In the genomic region with DNA sequence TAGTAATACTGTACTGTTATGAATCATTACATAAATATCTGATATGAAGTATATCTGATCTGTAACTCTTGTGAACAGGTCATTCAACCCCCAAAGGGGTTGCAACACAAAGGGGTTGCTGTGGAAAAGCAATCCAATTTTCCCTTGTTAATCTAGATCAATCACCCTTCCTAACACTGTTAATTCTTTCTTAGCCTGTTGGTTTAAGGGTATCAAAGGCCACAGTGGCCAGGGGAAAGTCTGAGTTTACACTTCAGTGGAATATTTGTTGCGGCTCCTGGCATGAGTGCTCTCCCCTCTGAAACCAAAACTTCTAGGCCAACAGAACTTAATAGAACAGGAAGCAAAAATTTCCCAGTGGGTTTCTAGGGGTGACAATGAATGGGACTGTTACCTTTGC, we compare ENCODE assay signal across 28 mouse cellular contexts.
"Had no signal": no experiment of that assay in that cellular context is flagged by ENCODE, and none has a peak within 500 bp of the region (broad histone marks: within the 10 kb centered on the region; RNA-seq: fewer than 3 reads in every experiment).

No protein-coding gene starts in this region.

- H3K4me3 ChIP-seq: embryonic facial prominence, embryonic 10.5 days; embryonic facial prominence, embryonic 12.5 days; embryonic facial prominence, embryonic 13.5 days; embryonic facial prominence, embryonic 15.5 days; erythroblast, embryonic 14.5 days; forebrain, embryonic 10.5 days; forebrain, embryonic 12.5 days; forebrain, embryonic 13.5 days; forebrain, embryonic 15.5 days; gastrocnemius, adult 2 months; heart, adult 2 months had no signal

- H3K9ac ChIP-seq: embryonic facial prominence, embryonic 12.5 days; embryonic facial prominence, embryonic 13.5 days; embryonic facial prominence, embryonic 15.5 days; forebrain, embryonic 12.5 days; forebrain, embryonic 13.5 days; forebrain, embryonic 15.5 days; forebrain, postnatal 0 days had no signal

- DNase-seq: cerebellum, adult 2 months; cerebellum, adult 8-10 months; cerebellum, adult 9-10 months; cerebellum, adult 9-11 months; cerebellum, postnatal 10 days; cerebellum, postnatal 14 days; cerebellum, postnatal 25 days; cerebellum, postnatal 36 days; embryo, embryonic 11 days; forebrain, postnatal 0 days; gastrocnemius, adult 2 months; gastrocnemius, postnatal 10 days; gastrocnemius, postnatal 14 days; gastrocnemius, postnatal 25 days; gastrocnemius, postnatal 36 days; heart, adult 18-20 months; heart, adult 2 months had no signal

- H3K36me3 ChIP-seq: embryonic facial prominence, embryonic 12.5 days; forebrain, embryonic 15.5 days had no signal

- H3K4me1 ChIP-seq: embryonic facial prominence, embryonic 10.5 days; embryonic facial prominence, embryonic 12.5 days; embryonic facial prominence, embryonic 13.5 days; embryonic facial prominence, embryonic 15.5 days; forebrain, embryonic 10.5 days; forebrain, embryonic 12.5 days; forebrain, embryonic 13.5 days; forebrain, embryonic 15.5 days had no signal

- H3K4me2 ChIP-seq: embryonic facial prominence, embryonic 12.5 days; embryonic facial prominence, embryonic 13.5 days; embryonic facial prominence, embryonic 15.5 days; forebrain, embryonic 12.5 days; forebrain, embryonic 13.5 days; forebrain, embryonic 15.5 days had no signal

- H3K27me3 ChIP-seq: embryonic facial prominence, embryonic 12.5 days; embryonic facial prominence, embryonic 13.5 days; embryonic facial prominence, embryonic 15.5 days; forebrain, embryonic 12.5 days; forebrain, embryonic 13.5 days; forebrain, embryonic 15.5 days had no signal

- ATAC-seq: forebrain, embryonic 13.5 days; forebrain, embryonic 14.5 days; forebrain, embryonic 15.5 days; forebrain, embryonic 16.5 days; forebrain, postnatal 0 days had no signal

- H3K9me3 ChIP-seq: embryonic facial prominence, embryonic 10.5 days; embryonic facial prominence, embryonic 12.5 days; embryonic facial prominence, embryonic 13.5 days; embryonic facial prominence, embryonic 15.5 days had no signal

- H3K27ac ChIP-seq: embryonic facial prominence, embryonic 10.5 days; embryonic facial prominence, embryonic 12.5 days; embryonic facial prominence, embryonic 13.5 days; embryonic facial prominence, embryonic 15.5 days; forebrain, embryonic 10.5 days; forebrain, embryonic 12.5 days; forebrain, embryonic 13.5 days; forebrain, embryonic 15.5 days; gastrocnemius, adult 2 months; heart, adult 2 months had no signal
